Mouse (Mus musculus): ENCODE data around the gene Nr1i2.
"Not testable (repeated sequence)": the region's sequence is repeated elsewhere in the genome, so short reads cannot be mapped to it uniquely, and the experiment has no call there.

GRCm38 (mm10) chr16:38222491-38222890 lies 72.1 kb downstream of the Nr1i2 start:
- not testable (repeated sequence) for TF ChIP-seq CTCF (IDR thresholded peaks at IDR 0.05; ENCODE audit: control insufficient read depth, insufficient read depth, low read length); POLR2A (IDR thresholded peaks at IDR 0.05; ENCODE audit: borderline replicate concordance, control insufficient read depth, low read depth, low read length)

All from bone marrow, adult 2 months (tissue).